Mouse (Mus musculus) kidney, adult 2 months (tissue): ENCODE data around the gene Gtf3c2.

Experiments
- CTCF ChIP-seq: fragments of 200-500 bp; conservative IDR thresholded peaks from 2 replicates; pipeline ENCODE4 v1.5.1; 2011; ENCODE audit warnings: low read depth, mild to moderate bottlenecking, control low read depth, low read length, moderate library complexity, mixed read lengths; ENCODE audit not compliant: insufficient read depth, insufficient read length
- POLR2A ChIP-seq: fragments of 200-500 bp; IDR thresholded peaks from one replicate; pipeline ENCODE4 v1.6.1; 2011; ENCODE audit warnings: low read depth, low read length, control low read depth

DNA sequence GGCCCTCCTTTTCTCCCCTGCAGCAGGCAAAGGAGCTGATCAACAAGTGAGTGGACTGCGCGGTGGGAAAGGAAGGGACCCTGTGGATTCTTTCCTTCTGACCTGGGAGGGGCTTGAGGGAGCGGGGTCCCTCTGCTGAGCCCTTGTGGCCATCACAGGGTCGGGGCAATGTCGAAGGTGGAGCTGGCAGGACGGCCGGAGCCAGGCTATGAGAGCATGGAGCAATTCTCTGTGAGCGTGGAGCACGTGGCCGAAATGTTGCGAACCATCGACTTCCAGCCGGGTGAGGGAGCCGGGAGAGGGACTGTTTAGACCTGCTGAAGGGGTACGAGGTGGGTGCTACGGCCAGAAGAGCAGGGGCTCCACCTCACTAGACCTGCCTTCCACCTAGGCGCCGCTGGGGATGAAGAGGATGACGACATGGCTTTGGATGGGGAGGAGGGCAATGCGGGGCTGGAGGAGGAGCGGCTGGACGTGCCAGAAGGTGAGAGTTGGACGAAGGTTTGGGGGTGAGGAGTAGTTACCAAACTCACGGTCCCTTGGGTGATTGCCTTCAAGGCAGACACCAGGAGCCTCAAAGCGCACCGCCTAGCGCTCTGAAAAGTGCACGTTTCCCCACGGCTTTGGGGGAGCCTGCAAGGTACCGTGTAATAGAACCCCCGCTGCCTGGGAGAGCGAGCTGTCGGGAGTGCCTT lies 43.1 kb downstream of the Gtf3c2 start:
- TF ChIP-seq POLR2A (no peak), CTCF (no peak)
